Mouse (Mus musculus) ES-E14 (cell line): ENCODE measurements around the gene Nfic. TPM values are rescaled to one million over a fixed set of nuclear protein-coding genes. Genes with fewer than 3 reads are reported as not detected.
A peak's percentile ranks its signal among the peaks of the same experiment; 100 is the strongest.

Experiments used
- DNase-seq: peaks from one replicate; pipeline ENCODE4 v3.0.0-alpha.2; 2013; ENCODE audit warnings: low read depth, low spot score
- H3K27ac ChIP-seq: 2 replicates; pipeline ENCODE4 v1.5.1; 2012; ENCODE audit warnings: low read depth, mild to moderate bottlenecking, low read length, moderate library complexity, mixed read lengths; ENCODE audit not compliant: poor library complexity, insufficient read depth, severe bottlenecking
- H3K36me3 ChIP-seq: 2 replicates; pipeline ENCODE4 v1.6.1; 2012; ENCODE audit warnings: mild to moderate bottlenecking, low read length, moderate library complexity, mixed read lengths; ENCODE audit not compliant: control insufficient read depth, poor library complexity, insufficient read depth, severe bottlenecking
- H3K4me1 ChIP-seq, 2 experiments: fragments of 150-350 bp in 1 of 2; sonication (generic) in 1 of 2; 2 replicates each; pipeline ENCODE4 v1.6.1; 2012; ENCODE audit warnings: low read length in 2 of 2, mild to moderate bottlenecking in 1 of 2, mixed read lengths in 1 of 2; ENCODE audit not compliant: control insufficient read depth in 2 of 2, insufficient read depth in 2 of 2, poor library complexity in 1 of 2
- H3K4me3 ChIP-seq, 2 experiments: fragments of 150-350 bp in 1 of 2; sonication (generic) in 1 of 2; 2 replicates each; pipeline ENCODE4 v1.5.1; 2012; ENCODE audit warnings: low read length in 2 of 2, low read depth in 1 of 2, mild to moderate bottlenecking in 1 of 2, mixed read lengths in 1 of 2; ENCODE audit not compliant: insufficient read depth in 1 of 2, poor library complexity in 1 of 2, severe bottlenecking in 1 of 2
- H3K9ac ChIP-seq: 2 replicates; pipeline ENCODE4 v1.6.1; 2012; ENCODE audit warnings: low read depth, mild to moderate bottlenecking, low read length, mixed read lengths; ENCODE audit not compliant: poor library complexity, insufficient read depth, severe bottlenecking
- H3K9me3 ChIP-seq: fragments of 150-350 bp; sonication (generic); 2 replicates; pipeline ENCODE4 v1.6.1; 2012; ENCODE audit warnings: low read depth, mild to moderate bottlenecking, low read length; ENCODE audit not compliant: control insufficient read depth, insufficient read depth
- CHD2 ChIP-seq: IDR thresholded peaks from 2 replicates; pipeline ENCODE4 v1.6.1; 2014; ENCODE audit warnings: mild to moderate bottlenecking, low read depth, low read length, inconsistent platforms
- HCFC1 ChIP-seq: IDR thresholded peaks from 2 replicates; pipeline ENCODE4 v1.6.1; 2012; ENCODE audit warnings: low read length, inconsistent platforms, borderline replicate concordance; ENCODE audit not compliant: insufficient read depth
- MAFK ChIP-seq: IDR thresholded peaks from 2 replicates; pipeline ENCODE4 v1.6.1; 2014; ENCODE audit warnings: mild to moderate bottlenecking, low read depth, low read length, inconsistent platforms; ENCODE audit not compliant: insufficient read depth
- ZC3H11A ChIP-seq: IDR thresholded peaks from 2 replicates; pipeline ENCODE4 v1.6.1; 2012; ENCODE audit warnings: low read depth, mild to moderate bottlenecking, inconsistent platforms, low read length, borderline replicate concordance
- ZNF384 ChIP-seq: IDR thresholded peaks from 2 replicates; pipeline ENCODE4 v1.6.1; 2012; ENCODE audit warnings: low read depth, low read length, inconsistent platforms
- in situ Hi-C, 2 experiments: fragments of 600-800 bp; cut with MboI; formaldehyde crosslinking; loops; one replicate each; pipeline ENCODE4 v1.15.1; 2025; ENCODE audit warnings: low sequenced_read_pairs in 2 of 2, inconsistent platforms in 1 of 2; ENCODE audit not compliant: unreplicated experiment in 2 of 2
- total RNA-seq: library from RNA; depleted of rRNA; stranded (reverse); fragments of 300-350 nt; gene quantifications from 2 replicates; pipeline ENCODE4 v1.2.3, GENCODE M21; 2012

The Nfic gene
- total RNA-seq, 1 experiment = 4.9 TPM

DNA sequence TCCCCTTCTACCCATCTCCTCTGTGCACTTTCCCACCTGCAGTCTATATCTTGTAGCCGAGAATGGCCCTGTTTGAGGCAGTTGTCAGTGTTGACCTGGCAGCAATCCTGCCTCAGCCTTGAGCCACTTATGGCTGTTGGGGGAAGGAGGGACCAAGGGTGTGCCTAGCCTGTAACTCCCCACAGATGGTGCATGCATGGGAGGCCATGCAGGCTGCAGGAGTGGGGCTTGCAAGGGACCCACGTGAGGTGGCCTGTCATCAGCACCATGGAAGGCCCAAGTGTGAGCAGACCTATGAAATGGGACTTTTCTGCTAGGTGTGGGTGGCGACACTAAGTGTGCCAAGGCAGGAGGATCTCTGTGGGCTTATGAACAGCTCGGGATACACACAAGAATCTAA is 90.4 kb downstream of the Nfic start:
- H3K9ac ChIP-seq = no peak overlapping the region
- in situ Hi-C loops = no loop called here
- TF ChIP-seq MAFK = no peak
- TF ChIP-seq HCFC1 = no peak
- TF ChIP-seq ZC3H11A = no peak
- TF ChIP-seq ZNF384 = no peak
- TF ChIP-seq CHD2 = no peak
- peaks cover 65% of the 10 kb centered on the region for H3K36me3 ChIP-seq
- no peak overlapping the region for H3K4me3 ChIP-seq
- H3K4me1 ChIP-seq = peaks cover 3 to 45% of the 10 kb centered on the region in 2 experiments; a peak in 3 of 4 replicates
- no peak for DNase-seq
- no peaks in the 10 kb centered on the region for H3K9me3 ChIP-seq
- H3K27ac ChIP-seq = no peak overlapping the region

DNA sequence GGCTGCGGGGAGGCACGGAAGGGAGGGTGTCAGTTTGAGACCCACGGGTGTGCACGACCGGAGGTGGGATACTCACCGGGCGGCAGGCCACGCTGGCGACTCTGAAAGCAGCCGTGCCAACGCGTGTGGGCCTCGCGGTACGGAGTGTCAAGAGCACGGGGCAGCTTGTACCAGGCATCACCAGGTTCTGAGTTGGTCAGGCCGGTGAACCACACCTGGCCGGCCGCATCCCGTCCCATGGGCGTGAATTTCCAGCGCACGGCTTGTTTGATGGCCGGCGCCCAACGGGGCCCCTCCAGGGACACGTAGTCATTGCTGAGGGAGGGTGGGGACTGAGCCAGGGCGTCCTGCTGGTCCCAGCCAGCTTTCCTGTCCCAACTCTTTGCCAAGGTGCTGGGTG is 90.8 kb downstream of the Nfic start:
- H3K9ac ChIP-seq = peak overlapping the region; percentile 5; the same call in 1 of the 2 replicates
- H3K27ac ChIP-seq = no peak overlapping the region
- DNase-seq = no peak
- no peak for TF ChIP-seq HCFC1
- no peak for TF ChIP-seq MAFK
- no peak for TF ChIP-seq ZC3H11A
- no peak for TF ChIP-seq ZNF384
- peaks cover 64% of the 10 kb centered on the region for H3K36me3 ChIP-seq
- in situ Hi-C loops = no loop called here
- H3K9me3 ChIP-seq = no peaks in the 10 kb centered on the region
- H3K4me3 ChIP-seq = peak overlapping the region in 1 of 2 experiments; percentile 10; a peak in 1 of 4 replicates
- peaks cover 3 to 49% of the 10 kb centered on the region in 2 experiments; a peak in 3 of 4 replicates for H3K4me1 ChIP-seq

DNA sequence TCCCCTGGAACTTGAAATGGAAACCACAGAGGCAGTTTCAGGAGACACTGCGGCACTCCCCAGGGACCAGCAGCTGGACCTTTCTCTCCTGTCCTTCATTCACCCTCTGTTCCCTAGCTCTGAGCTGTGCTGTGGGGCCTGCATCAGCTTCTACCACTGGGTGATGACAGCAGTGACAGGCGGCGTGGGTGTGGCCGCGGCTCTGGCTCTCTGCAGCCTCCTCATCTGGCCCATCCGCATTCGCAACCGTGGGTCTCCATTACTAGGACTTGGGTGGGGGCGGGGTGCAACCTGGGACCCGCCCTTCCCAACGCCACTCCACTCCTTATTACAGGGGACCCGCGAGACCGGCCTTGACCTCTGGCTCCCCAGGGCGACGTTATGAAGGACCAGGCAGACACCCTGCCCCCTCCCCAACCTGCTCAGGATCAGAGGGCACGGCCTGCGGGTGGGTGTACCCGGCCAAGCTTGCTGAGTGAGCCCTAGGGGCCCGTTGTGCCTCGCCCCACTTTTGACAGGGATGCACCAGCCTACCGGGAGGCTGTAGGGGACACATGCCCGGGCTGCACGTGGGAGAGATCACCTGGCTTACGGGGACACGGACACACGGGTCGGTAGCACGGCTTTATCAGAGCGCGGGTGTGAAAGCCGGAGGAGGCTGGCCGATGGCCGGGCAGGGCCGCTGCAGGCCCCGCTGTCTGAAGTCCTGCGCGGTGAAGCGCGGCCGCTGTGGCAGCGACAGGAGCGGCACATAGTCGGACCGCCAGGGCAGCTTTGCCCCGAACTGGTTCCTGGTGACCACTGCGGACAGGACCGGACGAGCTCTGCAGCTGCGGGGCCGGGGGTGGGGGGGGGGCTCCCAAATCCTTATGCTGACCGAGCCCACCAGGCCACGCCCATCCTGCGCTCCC is 91.7 kb downstream of the Nfic start:
- peaks cover 54% of the 10 kb centered on the region for H3K36me3 ChIP-seq
- no peak overlapping the region for H3K9ac ChIP-seq
- no peak overlapping the region for H3K27ac ChIP-seq
- in situ Hi-C loops = no loop called here
- DNase-seq = no peak
- TF ChIP-seq MAFK (no peak), CHD2 (no peak)
- H3K4me1 ChIP-seq = peaks cover 3 to 49% of the 10 kb centered on the region in 2 experiments; a peak in 3 of 4 replicates
- H3K4me3 ChIP-seq = peak overlapping the region; percentile 23 to 28; a peak in 3 of 4 replicates
- no peaks in the 10 kb centered on the region for H3K9me3 ChIP-seq

GRCm38 (mm10) chr10:81362336-81362949 is 93.0 kb downstream of the Nfic start:
- H3K9me3 ChIP-seq = no peaks in the 10 kb centered on the region
- H3K4me3 ChIP-seq = no peak overlapping the region
- TF ChIP-seq ZNF384 = no peak
- TF ChIP-seq HCFC1 = no peak
- no peak for TF ChIP-seq MAFK
- no peak for TF ChIP-seq CHD2
- TF ChIP-seq ZC3H11A = no peak
- H3K9ac ChIP-seq = no peak overlapping the region
- H3K36me3 ChIP-seq = peaks cover 42% of the 10 kb centered on the region; the same call in 1 of the 2 replicates
- DNase-seq = no peak
- H3K4me1 ChIP-seq = peaks cover 8 to 54% of the 10 kb centered on the region in 2 experiments; a peak in 3 of 4 replicates
- H3K27ac ChIP-seq = no peak overlapping the region
- in situ Hi-C loops = no loop called here
